In the genomic region with DNA sequence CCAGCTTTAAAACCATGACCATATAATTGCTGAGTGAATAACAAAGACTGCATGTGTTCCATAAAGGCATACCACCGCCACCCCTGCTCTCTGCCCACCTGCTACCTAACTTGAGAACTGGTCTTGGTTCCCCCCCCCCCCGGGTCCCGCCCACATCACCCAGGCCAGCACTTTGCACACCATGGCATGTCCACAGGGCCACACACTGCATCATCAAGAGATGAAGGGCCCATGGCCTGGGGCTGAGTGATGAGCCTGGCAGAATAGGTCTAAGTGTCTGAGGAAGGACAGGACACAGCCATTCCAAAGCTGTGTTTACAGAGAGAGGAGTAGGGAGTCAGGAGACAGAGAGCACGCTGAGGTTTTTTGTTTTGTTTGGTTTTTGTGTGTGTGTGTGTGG, we compare ENCODE assay signal across 9 mouse cellular contexts. TPM values are rescaled to one million over a fixed set of nuclear protein-coding genes. Genes with fewer than 3 reads are reported as not detected.
DNase-seq lines count a peak whose midpoint lies in the region; ATAC-seq and TF ChIP-seq lines count a peak whose summit lies in the region.
"Had no signal": no experiment of that assay in that cellular context is flagged by ENCODE, and none has a peak within 500 bp of the region (broad histone marks: within the 10 kb centered on the region; RNA-seq: fewer than 3 reads in every experiment).

No protein-coding gene starts in this region.

- 78% methylated on average over 4 of the region's 4 CpGs for WGBS in forebrain, embryonic 12.5 days
- WGBS in forebrain, embryonic 15.5 days, result 62% methylated on average over 4 of the region's 4 CpGs
- WGBS in lung, embryonic 16.5 days, result 63% methylated on average over 4 of the region's 4 CpGs
- 64% methylated on average over 4 of the region's 4 CpGs for WGBS in lung, adult 2 months
- WGBS in limb, embryonic 12.5 days, result 71% methylated on average over 4 of the region's 4 CpGs
- 60% methylated on average over 4 of the region's 4 CpGs for WGBS in stomach, embryonic 14.5 days

- peak overlapping the region; percentile 47; the same call in 1 of the 2 replicates for H3K9ac ChIP-seq in forebrain, embryonic 12.5 days
- H3K9ac ChIP-seq in forebrain, embryonic 15.5 days (replicated peaks), result no peak overlapping the region
- H3K9ac ChIP-seq in lung, embryonic 16.5 days (ENCODE audit: low read length), result peak overlapping the region; percentile 62; the same call in 1 of the 2 replicates
- H3K9ac ChIP-seq in limb, embryonic 12.5 days (replicated peaks), result peak overlapping the region; percentile 53
- H3K9ac ChIP-seq in stomach, embryonic 14.5 days (replicated peaks; ENCODE audit: low read depth, low read length), result no peak overlapping the region

- 0 out of 2 replicates have a peak, but pooled peaks cover 9% of the 10 kb centered on the region for H3K36me3 ChIP-seq in forebrain, embryonic 12.5 days (replicated peaks)
- no peaks in the 10 kb centered on the region for H3K36me3 ChIP-seq in forebrain, embryonic 15.5 days
- peaks cover 2% of the 10 kb centered on the region for H3K36me3 ChIP-seq in lung, embryonic 16.5 days (ENCODE audit: control insufficient read depth, insufficient read depth, low read length)
- H3K36me3 ChIP-seq in limb, embryonic 12.5 days, result peaks cover 31% of the 10 kb centered on the region
- H3K36me3 ChIP-seq in stomach, embryonic 14.5 days (ENCODE audit: control insufficient read depth, insufficient read depth, low read length), result no peaks in the 10 kb centered on the region

- TF ChIP-seq POLR2A in lung, adult 2 months (IDR thresholded peaks at IDR 0.05; ENCODE audit: borderline replicate concordance, extremely low read depth, low read depth, low read length), result no peak

- ATAC-seq in forebrain, embryonic 12.5 days (ENCODE audit: low FRiP score), result no peak
- ATAC-seq in forebrain, embryonic 15.5 days (replicated peaks), result no peak
- no peak for ATAC-seq in lung, embryonic 16.5 days (ENCODE audit: low read depth)
- ATAC-seq in limb, embryonic 12.5 days (ENCODE audit: insufficient number of reproducible peaks, insufficient read depth, low FRiP score, low TSS enrichment, low read depth), result no peak
- ATAC-seq in stomach, embryonic 14.5 days (ENCODE audit: insufficient number of reproducible peaks, insufficient read depth, low FRiP score, low read depth), result no peak

- H3K4me3 ChIP-seq in forebrain, embryonic 12.5 days (replicated peaks), result peak overlapping the region; percentile 82; the same call in 1 of the 2 replicates
- H3K4me3 ChIP-seq in forebrain, embryonic 15.5 days, result no peak overlapping the region
- H3K4me3 ChIP-seq in lung, embryonic 16.5 days (ENCODE audit: low read length), result no peak overlapping the region
- no peak overlapping the region for H3K4me3 ChIP-seq in lung, adult 2 months (replicated peaks; ENCODE audit: extremely low read depth, low read depth, low read length)
- peak overlapping the region; percentile 82 for H3K4me3 ChIP-seq in limb, embryonic 12.5 days (replicated peaks)
- peak overlapping the region; percentile 69; the same call in 1 of the 2 replicates for H3K4me3 ChIP-seq in stomach, embryonic 14.5 days (ENCODE audit: low read depth, low read length)

- peak overlapping the region; percentile 74 for H3K4me2 ChIP-seq in forebrain, embryonic 12.5 days
- H3K4me2 ChIP-seq in forebrain, embryonic 15.5 days (replicated peaks), result no peak overlapping the region
- peak overlapping the region; percentile 95 for H3K4me2 ChIP-seq in lung, embryonic 16.5 days (ENCODE audit: low read depth, low read length)
- H3K4me2 ChIP-seq in limb, embryonic 12.5 days, result peak overlapping the region; percentile 65
- peak overlapping the region; percentile 80 for H3K4me2 ChIP-seq in stomach, embryonic 14.5 days (replicated peaks; ENCODE audit: low read depth, low read length)

- DNase-seq in lung, adult 2 months, result no peak
- no peak for DNase-seq in layer of hippocampus, postnatal 36 days
- no peak for DNase-seq in layer of hippocampus, postnatal 10 days (ENCODE audit: low spot score in 2 of 2)
- DNase-seq: thymus, postnatal 36 days had no signal

- H3K9me3 ChIP-seq in forebrain, embryonic 12.5 days, result no peaks in the 10 kb centered on the region
- H3K9me3 ChIP-seq in forebrain, embryonic 15.5 days, result no peaks in the 10 kb centered on the region
- H3K9me3 ChIP-seq in lung, embryonic 16.5 days (ENCODE audit: control insufficient read depth, low read length), result no peaks in the 10 kb centered on the region
- no peaks in the 10 kb centered on the region for H3K9me3 ChIP-seq in limb, embryonic 12.5 days
- no peaks in the 10 kb centered on the region for H3K9me3 ChIP-seq in stomach, embryonic 14.5 days (ENCODE audit: control insufficient read depth, low read depth, low read length)

- no peaks in the 10 kb centered on the region for H3K27me3 ChIP-seq in forebrain, embryonic 12.5 days
- no peaks in the 10 kb centered on the region for H3K27me3 ChIP-seq in forebrain, embryonic 15.5 days
- H3K27me3 ChIP-seq in lung, embryonic 16.5 days (ENCODE audit: control insufficient read depth, insufficient read depth, low read depth, low read length), result no peaks in the 10 kb centered on the region
- no peaks in the 10 kb centered on the region for H3K27me3 ChIP-seq in limb, embryonic 12.5 days
- H3K27me3 ChIP-seq in stomach, embryonic 14.5 days (ENCODE audit: control insufficient read depth, insufficient read depth, low read length), result no peaks in the 10 kb centered on the region

- H3K27ac ChIP-seq in forebrain, embryonic 12.5 days, result no peak overlapping the region
- H3K27ac ChIP-seq in forebrain, embryonic 15.5 days (replicated peaks), result no peak overlapping the region
- peak overlapping the region; percentile 70; the same call in 1 of the 2 replicates for H3K27ac ChIP-seq in lung, embryonic 16.5 days (ENCODE audit: low read length)
- peak overlapping the region; percentile 57 for H3K27ac ChIP-seq in limb, embryonic 12.5 days
- no peak overlapping the region for H3K27ac ChIP-seq in stomach, embryonic 14.5 days (ENCODE audit: low read length)

- peaks cover 38% of the 10 kb centered on the region for H3K4me1 ChIP-seq in forebrain, embryonic 12.5 days
- H3K4me1 ChIP-seq in forebrain, embryonic 15.5 days, result peaks cover 33% of the 10 kb centered on the region
- H3K4me1 ChIP-seq in lung, embryonic 16.5 days (replicated peaks; ENCODE audit: control insufficient read depth, insufficient read depth, low read length), result peaks cover 35% of the 10 kb centered on the region
- peaks cover 7% of the 10 kb centered on the region for H3K4me1 ChIP-seq in lung, adult 2 months (ENCODE audit: control insufficient read depth, insufficient read depth, low read length)
- H3K4me1 ChIP-seq in limb, embryonic 12.5 days (replicated peaks), result peaks cover 37% of the 10 kb centered on the region
- H3K4me1 ChIP-seq in stomach, embryonic 14.5 days (ENCODE audit: control insufficient read depth, insufficient read depth, low read length), result peaks cover 26% of the 10 kb centered on the region

- TF ChIP-seq CTCF in lung, adult 2 months (IDR thresholded peaks at IDR 0.05; ENCODE audit: insufficient read depth, low read length), result no peak

RNA-seq across cellular contexts. Expression of a gene that starts 2.8 kb away (rescaled TPM):
- 17.4 and 17.8 TPM in 2 replicates for polyA plus RNA-seq in forebrain, embryonic 12.5 days (2016; fragmentation: Nextera tagmentation; extraction: Ambion mirVana)
- polyA plus RNA-seq in forebrain, embryonic 15.5 days (2015; fragmentation: Nextera tagmentation; extraction: Ambion mirVana), result 11.6 and 12.8 TPM in 2 replicates
- 17.1 and 18.6 TPM in 2 replicates for polyA plus RNA-seq in lung, embryonic 16.5 days (2015; fragmentation: Nextera tagmentation; extraction: Ambion mirVana)
- polyA plus RNA-seq in lung, adult 2 months (2012; rRNA removed), result 24.4 and 26.0 TPM in 2 replicates
- 27.5 and 31.5 TPM in 2 replicates for polyA plus RNA-seq in limb, embryonic 12.5 days (2016; fragmentation: Nextera tagmentation; extraction: Ambion mirVana)
- polyA plus RNA-seq in stomach, embryonic 14.5 days (2014; fragmentation: Nextera tagmentation; extraction: Ambion mirVana), result 14.9 and 16.8 TPM in 2 replicates
- total RNA-seq in layer of hippocampus, postnatal 36 days (2021), result 10 to 100 TPM; 68.7 to 72.1 TPM
- total RNA-seq in layer of hippocampus, postnatal 10 days (2021), result 10 to 100 TPM; 28.9 to 31.0 TPM

RNA-seq across cellular contexts. Expression of a gene that starts 12.1 kb away (rescaled TPM):
- polyA plus RNA-seq in forebrain, embryonic 12.5 days (2016; fragmentation: Nextera tagmentation; extraction: Ambion mirVana), result 404 and 414 TPM in 2 replicates
- polyA plus RNA-seq in forebrain, embryonic 15.5 days (2015; fragmentation: Nextera tagmentation; extraction: Ambion mirVana), result 372 and 377 TPM in 2 replicates
- 599 and 611 TPM in 2 replicates for polyA plus RNA-seq in lung, embryonic 16.5 days (2015; fragmentation: Nextera tagmentation; extraction: Ambion mirVana)
- 112 and 149 TPM in 2 replicates for polyA plus RNA-seq in lung, adult 2 months (2012; rRNA removed)
- polyA plus RNA-seq in limb, embryonic 12.5 days (2016; fragmentation: Nextera tagmentation; extraction: Ambion mirVana), result 484 and 497 TPM in 2 replicates
- 519 and 589 TPM in 2 replicates for polyA plus RNA-seq in stomach, embryonic 14.5 days (2014; fragmentation: Nextera tagmentation; extraction: Ambion mirVana)
- 100 to 1,000 TPM; 102 to 106 TPM for total RNA-seq in layer of hippocampus, postnatal 36 days (2021)
- total RNA-seq in layer of hippocampus, postnatal 10 days (2021), result 100 to 1,000 TPM in 1 of 2 experiments, 10 to 100 TPM in 1; 95.6 to 113 TPM

RNA-seq across cellular contexts. Expression of a gene that starts 24.3 kb away (rescaled TPM):
- 18.7 and 19.3 TPM in 2 replicates for polyA plus RNA-seq in forebrain, embryonic 12.5 days (2016; fragmentation: Nextera tagmentation; extraction: Ambion mirVana)
- polyA plus RNA-seq in forebrain, embryonic 15.5 days (2015; fragmentation: Nextera tagmentation; extraction: Ambion mirVana), result 28.2 and 28.8 TPM in 2 replicates
- 11.2 and 12.0 TPM in 2 replicates for polyA plus RNA-seq in lung, embryonic 16.5 days (2015; fragmentation: Nextera tagmentation; extraction: Ambion mirVana)
- 11.0 and 12.9 TPM in 2 replicates for polyA plus RNA-seq in lung, adult 2 months (2012; rRNA removed)
- 18.5 and 19.9 TPM in 2 replicates for polyA plus RNA-seq in limb, embryonic 12.5 days (2016; fragmentation: Nextera tagmentation; extraction: Ambion mirVana)
- 15.3 and 16.4 TPM in 2 replicates for polyA plus RNA-seq in stomach, embryonic 14.5 days (2014; fragmentation: Nextera tagmentation; extraction: Ambion mirVana)
- total RNA-seq in layer of hippocampus, postnatal 36 days (2021), result 10 to 100 TPM; 23.3 to 28.3 TPM
- 10 to 100 TPM; 26.4 to 30.2 TPM for total RNA-seq in layer of hippocampus, postnatal 10 days (2021)

RNA-seq across cellular contexts. Expression of a gene that starts 45.4 kb away (rescaled TPM):
- polyA plus RNA-seq in forebrain, embryonic 12.5 days (2016; fragmentation: Nextera tagmentation; extraction: Ambion mirVana), result 32.0 and 33.1 TPM in 2 replicates
- 24.9 and 26.0 TPM in 2 replicates for polyA plus RNA-seq in forebrain, embryonic 15.5 days (2015; fragmentation: Nextera tagmentation; extraction: Ambion mirVana)
- polyA plus RNA-seq in lung, embryonic 16.5 days (2015; fragmentation: Nextera tagmentation; extraction: Ambion mirVana), result 23.0 and 25.6 TPM in 2 replicates
- polyA plus RNA-seq in lung, adult 2 months (2012; rRNA removed), result 3.0 and 4.8 TPM in 2 replicates
- 27.0 and 30.5 TPM in 2 replicates for polyA plus RNA-seq in limb, embryonic 12.5 days (2016; fragmentation: Nextera tagmentation; extraction: Ambion mirVana)
- polyA plus RNA-seq in stomach, embryonic 14.5 days (2014; fragmentation: Nextera tagmentation; extraction: Ambion mirVana), result 11.5 and 14.2 TPM in 2 replicates
- 10 to 100 TPM; 27.4 to 31.7 TPM for total RNA-seq in layer of hippocampus, postnatal 36 days (2021)
- 10 to 100 TPM; 20.9 to 32.7 TPM for total RNA-seq in layer of hippocampus, postnatal 10 days (2021)

RNA-seq across cellular contexts. Expression of a gene that starts 50.2 kb away (rescaled TPM):
- 18.6 and 20.4 TPM in 2 replicates for polyA plus RNA-seq in forebrain, embryonic 12.5 days (2016; fragmentation: Nextera tagmentation; extraction: Ambion mirVana)
- 26.3 and 27.8 TPM in 2 replicates for polyA plus RNA-seq in forebrain, embryonic 15.5 days (2015; fragmentation: Nextera tagmentation; extraction: Ambion mirVana)
- polyA plus RNA-seq in lung, embryonic 16.5 days (2015; fragmentation: Nextera tagmentation; extraction: Ambion mirVana), result 29.4 and 32.7 TPM in 2 replicates
- polyA plus RNA-seq in lung, adult 2 months (2012; rRNA removed), result 19.6 and 20.6 TPM in 2 replicates
- 28.3 and 31.4 TPM in 2 replicates for polyA plus RNA-seq in limb, embryonic 12.5 days (2016; fragmentation: Nextera tagmentation; extraction: Ambion mirVana)
- 30.6 and 31.7 TPM in 2 replicates for polyA plus RNA-seq in stomach, embryonic 14.5 days (2014; fragmentation: Nextera tagmentation; extraction: Ambion mirVana)
- total RNA-seq in layer of hippocampus, postnatal 36 days (2021), result 10 to 100 TPM; 19.8 to 20.6 TPM
- 10 to 100 TPM; 22.4 to 25.2 TPM for total RNA-seq in layer of hippocampus, postnatal 10 days (2021)

Comparison
In these comparisons a context has a peak if more than half of its experiments do, and no peak if none do; other contexts are left out.
1. H3K4me3 ChIP-seq: peak in forebrain, embryonic 12.5 days (single experiment), limb, embryonic 12.5 days (single experiment) and stomach, embryonic 14.5 days (single experiment); none in forebrain, embryonic 15.5 days (single experiment), lung, embryonic 16.5 days (single experiment) and lung, adult 2 months (single experiment).
2. H3K9ac ChIP-seq: peak in forebrain, embryonic 12.5 days (single experiment), lung, embryonic 16.5 days (single experiment) and limb, embryonic 12.5 days (single experiment); none in forebrain, embryonic 15.5 days (single experiment) and stomach, embryonic 14.5 days (single experiment).
3. H3K27ac ChIP-seq: peak in lung, embryonic 16.5 days (single experiment) and limb, embryonic 12.5 days (single experiment); none in forebrain, embryonic 12.5 days (single experiment), forebrain, embryonic 15.5 days (single experiment) and stomach, embryonic 14.5 days (single experiment).